Mouse (Mus musculus): ENCODE data around the gene Fcrla. TPM values are rescaled to one million over a fixed set of nuclear protein-coding genes. Genes with fewer than 3 reads are reported as not detected.
"Not testable (repeated sequence)": the region's sequence is repeated elsewhere in the genome, so short reads cannot be mapped to it uniquely, and the experiment has no call there.

The Fcrla gene
- total RNA-seq, 2 experiments from 2014 or later, result not detected

DNA sequence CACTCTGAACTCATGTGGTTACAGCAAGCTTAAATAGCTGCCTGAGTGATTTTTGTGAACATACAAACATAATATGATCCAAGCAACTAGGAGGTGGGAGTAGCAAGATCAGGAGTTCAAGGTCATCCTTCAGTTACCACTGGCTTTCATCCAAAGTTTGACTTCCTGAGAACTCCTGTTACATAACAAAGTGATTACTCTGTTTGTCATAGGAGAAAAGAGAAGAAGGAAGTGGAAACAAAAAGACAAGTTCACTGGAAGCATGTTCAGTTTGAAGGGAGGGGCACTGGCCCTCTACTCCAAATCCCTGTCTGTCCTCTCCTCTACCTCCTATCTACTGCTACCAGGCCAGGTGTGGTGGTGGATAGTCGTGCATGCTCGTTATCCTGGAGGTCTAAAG is 32.4 kb upstream of the Fcrla start:
- intact Hi-C loops (cut with DNase I), result no loop called here
- TF ChIP-seq CTCF (IDR thresholded peaks at IDR 0.05), result no peak

DNA sequence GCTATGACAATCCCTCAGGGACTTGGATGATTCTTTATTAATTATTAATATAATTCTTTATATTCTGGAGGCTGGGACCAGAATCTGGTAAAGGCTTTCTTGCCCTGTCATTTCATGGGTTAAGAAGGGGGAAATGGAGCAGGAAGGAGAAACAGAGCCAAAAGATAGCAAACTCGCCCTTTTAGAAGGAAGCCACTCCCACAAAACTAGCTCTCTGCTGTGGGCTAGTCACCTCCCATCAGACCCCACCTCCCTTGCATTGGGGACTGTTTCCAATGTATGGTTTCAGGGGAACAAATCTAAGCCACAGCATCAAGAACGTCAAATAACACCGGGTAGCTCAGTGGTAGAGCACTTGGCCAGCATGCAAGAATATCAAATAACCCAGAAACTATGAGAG is 30.8 kb upstream of the Fcrla start:
- TF ChIP-seq CTCF (IDR thresholded peaks at IDR 0.05), result no peak
- Histone ChIP-seq H3K4me3 (no peak overlapping the region), H3K27ac (no peak overlapping the region)
- no peak for DNase-seq (ENCODE audit: extremely low spot score in 1 of 2, low spot score in 2 of 2)
- intact Hi-C loops (cut with DNase I), result no loop called here

More for the DNA sequence above, 32.4 kb upstream of the Fcrla start:
- DNase-seq (ENCODE audit: extremely low spot score in 1 of 2, low spot score in 2 of 2), result no peak
- Histone ChIP-seq H3K4me3 (no peak overlapping the region), H3K27ac (no peak overlapping the region)

DNA sequence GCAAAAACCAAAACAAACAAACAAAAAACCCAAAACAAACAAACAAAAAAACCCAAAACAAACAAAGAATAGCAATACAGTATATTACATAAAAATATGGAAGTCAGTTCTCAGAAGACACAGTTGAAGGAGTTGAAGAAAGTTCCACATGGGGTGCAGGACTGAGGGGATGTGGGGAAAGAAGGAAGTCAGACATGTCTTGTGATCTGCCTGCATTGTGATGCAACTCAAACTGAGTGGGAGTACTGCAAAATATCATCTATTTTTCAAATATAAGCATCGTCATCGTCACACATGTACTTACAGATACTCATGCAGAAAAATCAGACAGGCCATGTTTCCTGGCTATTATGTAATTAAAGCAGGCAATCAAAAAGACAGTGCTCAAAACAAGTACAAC is 25.8 kb upstream of the Fcrla start:
- no peak overlapping the region for H3K27ac ChIP-seq
- no peak for TF ChIP-seq CTCF (IDR thresholded peaks at IDR 0.05)
- DNase-seq (ENCODE audit: extremely low spot score in 1 of 2, low spot score in 2 of 2), result no peak
- H3K4me3 ChIP-seq, result no peak overlapping the region
- intact Hi-C loops (cut with DNase I), result no loop called here

DNA sequence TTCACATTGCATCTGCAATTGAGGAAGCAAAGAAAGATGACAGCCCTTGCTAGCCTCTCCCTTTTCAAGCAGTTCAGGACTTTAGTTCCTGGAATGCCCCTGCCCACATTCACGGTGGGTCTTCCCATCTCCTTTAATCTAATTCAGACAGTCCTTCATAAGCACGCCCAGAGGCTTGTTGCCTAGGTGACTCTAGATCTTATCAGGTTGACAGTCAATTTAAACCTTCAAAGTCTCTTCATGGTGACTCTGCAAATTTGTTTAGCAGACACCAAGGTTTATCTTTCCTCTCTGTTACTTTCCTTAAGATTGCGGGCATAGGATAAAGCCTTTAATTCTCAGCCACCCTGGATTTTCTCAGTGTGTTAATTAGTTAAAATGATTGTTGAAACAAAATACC is 23.4 kb upstream of the Fcrla start:
- intact Hi-C loops (cut with DNase I), result loop anchor here (1.0 kb wide), 1 partner anchor 10 kb away; no protein-coding TSS in a partner anchor
- H3K4me3 ChIP-seq, result no peak overlapping the region
- DNase-seq (ENCODE audit: extremely low spot score in 1 of 2, low spot score in 2 of 2), result no peak
- H3K27ac ChIP-seq, result no peak overlapping the region
- no peak for TF ChIP-seq CTCF (IDR thresholded peaks at IDR 0.05)

DNA sequence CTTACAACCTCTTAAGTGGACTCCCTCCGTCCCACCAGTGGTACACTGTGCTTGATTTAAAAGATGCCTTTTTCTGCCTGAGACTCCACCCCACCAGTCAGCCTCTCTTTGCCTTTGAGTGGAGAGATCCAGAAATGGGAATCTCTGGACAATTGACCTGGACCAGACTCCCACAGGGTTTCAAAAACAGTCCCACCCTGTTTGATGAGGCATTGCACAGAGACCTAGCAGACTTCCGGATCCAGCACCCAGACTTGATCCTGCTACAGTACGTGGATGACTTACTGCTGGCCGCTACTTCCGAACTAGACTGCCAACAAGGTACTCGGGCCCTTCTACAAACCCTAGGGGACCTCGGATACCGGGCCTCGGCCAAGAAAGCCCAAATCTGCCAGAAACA is 17.5 kb upstream of the Fcrla start:
- H3K4me3 ChIP-seq; DNase-seq (ENCODE audit: extremely low spot score in 1 of 2, low spot score in 2 of 2); H3K27ac ChIP-seq; intact Hi-C loops (cut with DNase I): not testable (repeated sequence)

DNA sequence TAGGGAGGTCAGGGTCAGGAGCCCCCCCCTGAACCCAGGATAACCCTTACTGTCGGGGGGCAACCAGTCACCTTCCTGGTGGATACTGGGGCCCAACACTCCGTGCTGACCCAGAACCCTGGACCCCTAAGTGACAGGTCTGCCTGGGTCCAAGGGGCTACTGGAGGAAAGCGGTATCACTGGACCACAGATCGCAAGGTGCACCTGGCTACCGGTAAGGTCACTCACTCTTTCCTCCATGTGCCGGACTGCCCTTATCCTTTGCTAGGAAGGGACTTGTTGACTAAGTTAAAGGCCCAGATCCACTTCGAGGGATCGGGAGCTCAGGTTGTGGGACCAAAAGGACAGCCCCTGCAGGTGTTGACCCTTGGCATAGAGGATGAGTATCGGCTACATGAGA is 16.8 kb upstream of the Fcrla start:
- H3K27ac ChIP-seq; H3K4me3 ChIP-seq; DNase-seq (ENCODE audit: extremely low spot score in 1 of 2, low spot score in 2 of 2); intact Hi-C loops (cut with DNase I): not testable (repeated sequence)

DNA sequence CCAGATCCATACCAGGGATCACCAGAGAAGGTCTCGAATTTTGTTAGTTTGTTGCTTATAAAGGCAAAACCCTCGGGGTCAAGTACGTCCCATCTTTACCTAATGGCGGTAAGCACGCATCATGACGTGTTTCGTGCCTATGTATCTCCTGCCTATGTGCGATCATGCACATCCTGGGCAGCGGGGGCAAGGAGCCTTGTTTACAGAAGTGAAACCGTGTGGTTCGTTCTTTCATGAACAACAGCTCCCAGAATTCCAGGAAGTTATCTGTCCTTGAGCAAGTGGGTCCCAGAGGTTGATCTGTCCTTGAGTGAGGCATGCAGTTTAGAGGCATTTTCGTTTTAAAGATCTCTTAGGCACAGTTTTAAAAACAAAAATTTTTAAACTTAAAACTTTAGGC is 11.9 kb upstream of the Fcrla start:
- no peak overlapping the region for H3K4me3 ChIP-seq
- DNase-seq (ENCODE audit: extremely low spot score in 1 of 2, low spot score in 2 of 2), result no peak
- TF ChIP-seq CTCF (IDR thresholded peaks at IDR 0.05), result no peak
- intact Hi-C loops (cut with DNase I), result no loop called here
- H3K27ac ChIP-seq, result no peak overlapping the region

GRCm38 (mm10) chr1:170934383-170934782 is 7.0 kb upstream of the Fcrla start:
- no peak for DNase-seq (ENCODE audit: extremely low spot score in 1 of 2, low spot score in 2 of 2)
- no peak for TF ChIP-seq CTCF (IDR thresholded peaks at IDR 0.05)
- no peak overlapping the region for H3K4me3 ChIP-seq
- no peak overlapping the region for H3K27ac ChIP-seq
- intact Hi-C loops (cut with DNase I), result no loop called here

DNA sequence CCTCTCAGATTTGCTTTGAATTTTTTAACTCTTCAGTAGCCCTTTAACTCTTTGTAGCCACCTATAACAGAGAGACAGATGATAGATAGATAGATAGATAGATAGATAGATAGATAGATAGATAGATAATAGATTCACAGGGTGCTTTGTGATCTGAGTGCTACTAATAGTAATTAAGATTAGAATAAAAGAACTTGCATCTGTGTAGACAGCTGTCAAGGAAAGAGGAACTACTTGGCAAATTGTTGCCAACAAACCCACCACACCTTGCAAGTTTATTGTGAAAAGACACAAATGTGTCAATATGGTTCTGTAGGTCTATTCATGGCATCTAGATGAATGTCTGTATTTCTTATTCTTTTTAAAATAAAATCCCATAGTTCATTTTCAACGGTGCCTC is 6.6 kb upstream of the Fcrla start:
- H3K27ac ChIP-seq, result no peak overlapping the region
- TF ChIP-seq CTCF (IDR thresholded peaks at IDR 0.05), result no peak
- no peak for DNase-seq (ENCODE audit: extremely low spot score in 1 of 2, low spot score in 2 of 2)
- intact Hi-C loops (cut with DNase I), result no loop called here
- no peak overlapping the region for H3K4me3 ChIP-seq

DNA sequence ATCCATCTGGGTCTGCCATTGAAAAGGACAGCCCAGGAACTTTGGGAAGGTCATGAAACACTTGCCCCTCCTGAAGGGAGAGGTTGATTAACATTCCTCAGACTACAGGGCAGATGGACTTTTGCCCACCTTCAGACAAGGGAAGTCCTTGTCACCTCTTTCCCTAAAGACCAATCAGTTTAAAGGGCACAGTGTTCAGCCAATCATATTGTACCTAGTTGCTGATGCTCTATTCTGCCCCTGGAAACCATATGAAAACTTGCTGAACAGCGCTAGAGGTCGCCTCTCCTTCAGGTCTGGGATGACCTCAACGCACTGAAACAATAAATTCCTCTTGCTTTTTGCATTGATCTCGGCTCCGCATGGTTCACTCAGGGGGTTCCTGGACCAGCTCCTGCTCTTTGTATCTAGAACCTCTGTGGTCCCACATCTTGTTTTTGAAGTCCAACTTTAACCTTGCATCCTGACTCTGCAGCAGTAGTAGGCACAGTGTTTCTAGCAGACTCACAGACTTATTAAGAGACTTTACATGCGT is 6.1 kb upstream of the Fcrla start:
- Histone ChIP-seq H3K27ac (no peak overlapping the region), H3K4me3 (no peak overlapping the region)
- no peak for DNase-seq (ENCODE audit: extremely low spot score in 1 of 2, low spot score in 2 of 2)
- intact Hi-C loops (cut with DNase I), result no loop called here
- no peak for TF ChIP-seq CTCF (IDR thresholded peaks at IDR 0.05)

DNA sequence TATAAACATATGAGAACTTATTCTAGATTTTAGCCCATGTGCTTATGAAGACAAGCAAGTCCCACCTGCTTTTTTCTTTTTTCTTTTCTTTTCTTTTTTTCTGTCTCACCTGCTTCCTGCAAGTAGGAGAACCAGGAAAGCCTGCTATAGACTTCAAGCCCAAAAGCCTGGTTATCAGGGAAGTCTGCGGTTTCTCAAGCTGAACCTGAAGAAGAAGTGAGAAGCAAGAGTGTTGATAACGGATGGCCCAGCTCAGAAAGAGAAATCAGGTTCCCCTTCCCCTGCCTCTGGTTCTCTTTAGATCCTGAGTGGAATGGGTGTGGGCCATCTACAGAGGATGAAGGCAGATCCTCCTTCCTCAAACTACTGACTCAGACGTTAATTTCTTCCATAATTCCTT is 4.7 kb upstream of the Fcrla start:
- Histone ChIP-seq H3K4me3 (no peak overlapping the region), H3K27ac (no peak overlapping the region)
- no peak for TF ChIP-seq CTCF (IDR thresholded peaks at IDR 0.05)
- intact Hi-C loops (cut with DNase I), result no loop called here
- no peak for DNase-seq (ENCODE audit: extremely low spot score in 1 of 2, low spot score in 2 of 2)

DNA sequence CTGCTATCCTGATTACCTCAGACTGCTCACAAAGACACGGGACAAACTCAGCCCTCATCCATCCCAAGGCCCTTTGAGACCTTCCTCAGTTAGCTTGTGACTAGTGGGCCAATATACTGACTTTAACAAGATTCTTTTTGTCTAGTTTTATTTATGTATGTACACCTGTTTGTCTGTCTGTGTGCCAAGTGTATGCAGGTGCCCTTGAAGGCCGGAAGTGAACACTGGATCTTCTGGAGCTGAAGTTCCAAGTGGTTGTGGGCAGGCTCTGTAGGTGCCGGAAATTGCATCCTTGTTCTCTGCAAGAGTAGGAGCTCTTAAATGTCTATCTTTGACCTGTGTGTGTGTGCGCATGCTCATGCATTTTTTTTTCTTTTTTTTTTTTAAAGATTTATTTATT is 1.9 kb upstream of the Fcrla start:
- no peak for TF ChIP-seq CTCF (IDR thresholded peaks at IDR 0.05)
- Histone ChIP-seq H3K4me3 (no peak overlapping the region), H3K27ac (no peak overlapping the region)
- intact Hi-C loops (cut with DNase I), result no loop called here
- no peak for DNase-seq (ENCODE audit: extremely low spot score in 1 of 2, low spot score in 2 of 2)

DNA sequence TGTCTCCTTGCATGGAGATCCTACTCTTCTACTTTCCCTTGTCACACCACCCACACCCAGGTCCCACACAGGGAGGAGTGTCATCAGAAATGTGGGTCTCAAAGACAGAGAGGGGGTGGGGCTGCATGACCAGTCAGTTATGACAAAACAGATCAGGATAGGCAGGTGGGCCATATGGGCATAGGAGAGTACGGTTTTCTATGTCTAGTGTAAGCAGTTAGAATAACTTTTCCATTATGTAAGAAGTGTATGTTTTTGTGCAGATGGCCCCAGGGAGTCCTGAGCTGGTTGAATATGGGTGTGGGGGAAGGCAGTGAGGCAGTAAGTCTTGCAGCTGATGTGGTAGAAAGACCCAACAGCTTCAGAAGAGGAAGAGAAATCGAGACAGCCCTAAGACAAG is 1.1 kb upstream of the Fcrla start:
- Histone ChIP-seq H3K27ac (no peak overlapping the region), H3K4me3 (no peak overlapping the region)
- intact Hi-C loops (cut with DNase I), result no loop called here
- no peak for DNase-seq (ENCODE audit: extremely low spot score in 1 of 2, low spot score in 2 of 2)
- TF ChIP-seq CTCF (IDR thresholded peaks at IDR 0.05), result no peak

DNA sequence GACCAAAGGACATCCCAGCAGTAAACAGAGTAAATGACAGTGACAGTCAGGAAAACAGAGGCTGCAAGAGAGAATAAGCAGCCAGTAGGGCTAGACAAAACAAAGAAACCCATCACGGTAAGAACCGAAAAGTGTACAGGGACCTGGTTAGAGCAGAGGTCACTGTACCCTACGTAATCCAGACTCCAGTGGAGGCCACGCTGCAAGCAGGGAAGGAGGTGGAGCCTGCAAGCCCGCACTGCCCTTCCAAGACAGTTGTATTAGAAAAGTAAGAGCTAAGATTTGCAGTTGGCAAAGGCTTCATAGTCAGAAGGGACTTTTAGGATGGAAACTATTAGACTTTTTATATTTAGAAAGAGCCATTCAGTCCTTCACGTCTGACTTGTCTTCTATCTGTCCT is 442 bp downstream of the Fcrla start:
- no peak overlapping the region for H3K27ac ChIP-seq
- DNase-seq (ENCODE audit: extremely low spot score in 1 of 2, low spot score in 2 of 2), result no peak
- TF ChIP-seq CTCF (IDR thresholded peaks at IDR 0.05), result no peak
- H3K4me3 ChIP-seq, result no peak overlapping the region
- intact Hi-C loops (cut with DNase I), result no loop called here
